In the genomic region with DNA sequence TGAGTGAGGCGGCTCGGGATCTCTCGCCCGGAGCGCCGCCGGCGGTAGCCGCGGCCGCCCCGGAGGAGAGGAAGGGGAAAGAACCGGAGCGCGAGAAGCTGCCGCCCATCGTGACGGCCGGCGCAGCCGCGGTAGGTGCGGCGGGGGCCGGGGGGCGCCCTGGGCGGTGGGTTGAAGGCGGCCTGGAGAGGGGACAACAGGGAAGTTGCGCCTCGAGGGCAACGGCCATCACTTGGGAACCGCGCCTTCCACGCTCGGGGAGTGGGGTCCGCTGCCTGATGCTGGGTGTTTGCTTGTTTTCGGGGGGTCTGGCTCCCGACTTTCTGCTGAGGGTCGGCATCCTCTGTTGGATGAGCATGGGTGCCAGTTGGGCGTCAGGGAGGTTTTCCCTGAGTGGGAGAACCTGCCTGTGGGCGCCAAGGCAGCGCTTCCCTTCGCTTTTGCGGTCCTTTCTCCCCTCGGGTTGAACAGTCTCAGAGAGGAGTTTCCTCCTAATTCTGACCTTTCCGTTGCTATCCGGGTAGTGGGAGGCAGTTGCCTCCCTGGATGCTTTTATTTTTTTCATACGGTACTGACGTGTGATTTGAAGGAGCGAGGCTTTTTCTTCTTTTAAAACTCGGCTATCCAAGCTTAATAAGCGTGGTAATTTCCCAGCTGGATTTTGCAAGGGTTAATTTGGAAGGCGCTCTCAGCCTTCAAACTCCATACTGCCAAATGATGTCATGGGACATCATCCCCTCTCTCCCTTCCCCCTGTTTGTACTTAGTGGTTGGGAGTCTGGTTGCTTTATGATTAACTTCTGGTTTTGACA, we compare ENCODE assay signal across 8 mouse cellular contexts. TPM values are rescaled to one million over a fixed set of nuclear protein-coding genes. Genes with fewer than 3 reads are reported as not detected.
DNase-seq lines count a peak whose midpoint lies in the region; ATAC-seq and TF ChIP-seq lines count a peak whose summit lies in the region.

No protein-coding gene starts in this region.

- no peak for ATAC-seq in liver, embryonic 16.5 days (ENCODE audit: low read depth)

- no peaks in the 10 kb centered on the region for H3K9me3 ChIP-seq in liver, embryonic 16.5 days (replicated peaks; ENCODE audit: control insufficient read depth, low read length)

- TF ChIP-seq POLR2A in cerebellum, adult 2 months (IDR thresholded peaks at IDR 0.05; ENCODE audit: borderline replicate concordance, insufficient read depth, low read length): no peak

- under 1% methylated on average over 47 of the region's 53 CpGs for WGBS in cerebellum, adult 2 months
- under 1% methylated on average over 44 of the region's 53 CpGs for WGBS in liver, embryonic 16.5 days (ENCODE audit: insufficient replicate concordance)

- H3K4me1 ChIP-seq in cerebellum, adult 2 months (ENCODE audit: control insufficient read depth, insufficient read depth, low read length): no peaks in the 10 kb centered on the region
- H3K4me1 ChIP-seq in liver, embryonic 16.5 days (ENCODE audit: control insufficient read depth, low read depth, low read length): no peaks in the 10 kb centered on the region

- peak overlapping the region; percentile 72 for H3K4me3 ChIP-seq in cerebellum, adult 2 months (replicated peaks; ENCODE audit: insufficient read depth, low read depth, low read length)
- peak overlapping the region; percentile 70 for H3K4me3 ChIP-seq in liver, embryonic 16.5 days (ENCODE audit: low read depth, low read length)

- H3K36me3 ChIP-seq in liver, embryonic 16.5 days (ENCODE audit: control insufficient read depth, insufficient read depth): no peaks in the 10 kb centered on the region

- H3K4me2 ChIP-seq in liver, embryonic 16.5 days (ENCODE audit: low read depth, low read length): peak overlapping the region; percentile 92

- DNase-seq in adrenal gland, adult 8-10 months: peak; percentile 17
- DNase-seq in adrenal gland, adult 18-20 months (ENCODE audit: low spot score in 2 of 2): no peak
- DNase-seq in 3134 (ENCODE audit: extremely low read depth, insufficient read length, low spot score): peak; percentile 63
- DNase-seq in cerebellum, adult 2 months: peak; percentile 68 to 78
- DNase-seq in frontal cortex, postnatal 10 days (ENCODE audit: low spot score in 2 of 2): peak; percentile 32 to 64
- DNase-seq in hindlimb bud, embryonic 11.5 days (ENCODE audit: extremely low spot score, low read depth, low spot score): peak; percentile 28
- peak; percentile 48 for DNase-seq in right cerebral cortex, postnatal 25 days

- peak overlapping the region; percentile 75 for H3K27ac ChIP-seq in cerebellum, adult 2 months (ENCODE audit: insufficient read depth, low read length)
- peak overlapping the region; percentile 20; the same call in 1 of the 2 replicates for H3K27ac ChIP-seq in liver, embryonic 16.5 days (ENCODE audit: low read length)

- no peak for TF ChIP-seq CTCF in cerebellum, adult 2 months (IDR thresholded peaks at IDR 0.05; ENCODE audit: borderline replicate concordance, insufficient read depth, low read depth, low read length)

- no peaks in the 10 kb centered on the region for H3K27me3 ChIP-seq in cerebellum, adult 2 months (ENCODE audit: control insufficient read depth, insufficient read depth, low read length)
- H3K27me3 ChIP-seq in liver, embryonic 16.5 days (ENCODE audit: control insufficient read depth, insufficient read depth, low read depth, low read length): peaks cover 25% of the 10 kb centered on the region

- H3K9ac ChIP-seq in liver, embryonic 16.5 days (ENCODE audit: low read depth, low read length): peak overlapping the region; percentile 67

RNA-seq across cellular contexts. Expression of gene Hectd2, which starts 0.6 kb away (rescaled TPM):
- 1 to 10 TPM; 1.5 to 4.0 (median 2.8) TPM for total RNA-seq in adrenal gland, adult 8-10 months (2022)
- total RNA-seq in adrenal gland, adult 18-20 months (2021): 1 to 10 TPM; 1.4 to 2.7 TPM
- 8.6 and 10.1 TPM in 2 replicates for polyA plus RNA-seq in cerebellum, adult 2 months (2012; rRNA removed)
- polyA plus RNA-seq in liver, embryonic 16.5 days (2015; fragmentation: Nextera tagmentation; extraction: Ambion mirVana): 0.43 and 0.48 TPM in 2 replicates

Comparison
In these comparisons a context has a peak if more than half of its experiments do, and no peak if none do; other contexts are left out.
1. DNase-seq: peak in adrenal gland, adult 8-10 months (single experiment), 3134 (single experiment), cerebellum, adult 2 months (2 of 2), frontal cortex, postnatal 10 days (2 of 2), hindlimb bud, embryonic 11.5 days (single experiment) and right cerebral cortex, postnatal 25 days (single experiment); none in adrenal gland, adult 18-20 months (0 of 2).